Mouse (Mus musculus): ENCODE measurements at regions not wholly inside any gene's neighbourhood (a gene's known extent, or its start where the extent isn't known, plus 50 kb on each side); places are given as distances from the start of the nearest gene placed in this dataset.

DNA sequence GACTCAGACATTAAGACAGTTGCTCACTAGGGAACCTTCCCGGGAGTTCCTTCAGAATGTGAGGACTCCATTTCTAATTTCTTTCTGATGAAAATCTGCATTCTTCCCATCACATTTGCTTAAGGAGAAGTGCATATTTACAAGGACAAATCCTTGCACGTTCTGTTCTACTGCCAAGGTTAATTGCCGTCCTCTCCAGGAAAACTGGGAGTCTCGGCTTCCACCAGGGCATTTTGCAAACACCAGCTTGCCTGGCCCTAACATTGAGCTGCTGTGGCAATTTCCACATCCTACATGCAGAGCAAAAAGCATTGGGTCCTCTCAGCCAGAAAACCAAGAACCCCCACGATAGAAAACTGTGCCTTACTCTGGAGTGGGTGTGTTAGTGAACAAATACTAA is 91.5 kb upstream of the Noct start:
- in situ Hi-C loops (cut with MboI, MseI) = no loop called here

DNA sequence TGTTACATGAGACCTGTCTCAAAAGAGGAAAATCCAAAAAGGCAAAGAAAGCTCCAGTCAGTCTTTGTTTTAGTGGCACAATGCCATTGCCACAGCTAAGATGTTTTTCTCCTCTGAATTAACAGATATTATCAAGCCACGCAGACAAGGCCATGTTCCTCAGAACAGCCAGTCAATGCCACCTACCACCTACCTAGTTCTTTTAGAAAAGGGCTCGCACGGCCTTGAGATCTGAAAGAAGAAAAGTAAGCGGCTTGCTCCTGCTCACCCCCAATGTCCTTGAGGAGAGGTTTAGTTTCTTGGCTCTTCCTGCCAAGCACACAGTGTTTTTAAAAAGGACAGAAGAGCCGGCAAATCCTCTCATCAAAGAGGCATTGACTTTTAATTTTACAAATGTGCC is 88.7 kb upstream of the Noct start:
- in situ Hi-C loops (cut with MboI, MseI) = no loop called here

DNA sequence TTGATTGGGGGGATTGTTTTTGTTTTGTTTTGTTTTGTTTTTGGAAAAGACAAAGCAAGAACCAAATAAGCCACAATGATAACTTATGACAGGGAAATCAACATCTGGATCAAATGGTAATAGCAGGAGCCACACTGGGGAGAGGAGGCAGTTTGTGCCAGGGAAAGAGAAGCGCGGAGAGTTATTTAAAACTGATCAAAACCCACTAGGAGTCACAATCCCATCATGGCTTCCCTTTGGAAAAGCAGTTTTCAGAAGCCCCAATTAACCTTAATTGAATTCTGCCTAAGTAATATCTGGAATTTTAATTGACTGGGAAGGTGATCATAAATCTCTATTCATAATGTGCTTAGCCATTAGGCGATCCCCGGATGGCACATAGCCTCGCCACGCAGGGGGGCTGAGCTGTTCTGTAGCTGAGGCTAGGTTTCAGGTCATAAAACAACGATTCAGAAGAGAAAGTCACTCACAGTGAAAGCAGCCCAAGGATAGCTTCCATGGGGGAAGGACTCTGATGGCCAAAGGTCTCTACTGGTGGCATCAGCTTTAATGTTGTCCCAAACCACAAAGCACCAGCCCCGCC is 86.4 kb upstream of the Noct start:
- in situ Hi-C loops (cut with MboI, MseI) = no loop called here

DNA sequence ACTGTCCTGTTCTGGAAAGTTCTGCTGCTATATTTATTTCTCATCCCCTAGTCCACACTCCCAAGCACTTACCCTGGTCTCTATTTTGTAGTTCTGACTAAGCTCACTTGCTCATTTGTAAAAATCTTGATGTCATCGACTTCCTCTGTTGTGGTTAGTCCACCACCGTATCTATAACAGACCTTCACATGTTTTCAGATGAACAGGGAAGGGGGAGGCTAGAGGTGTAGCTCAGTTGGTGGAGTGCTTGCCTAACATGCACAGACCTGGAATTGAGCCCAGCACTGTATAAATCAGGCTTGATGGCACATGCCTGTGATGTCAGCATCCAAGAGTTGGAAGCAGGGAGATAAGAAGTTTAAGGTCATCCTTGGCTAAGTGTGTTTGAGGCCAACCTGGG is 78.3 kb upstream of the Noct start:
- in situ Hi-C loops (cut with MboI, MseI) = no loop called here

DNA sequence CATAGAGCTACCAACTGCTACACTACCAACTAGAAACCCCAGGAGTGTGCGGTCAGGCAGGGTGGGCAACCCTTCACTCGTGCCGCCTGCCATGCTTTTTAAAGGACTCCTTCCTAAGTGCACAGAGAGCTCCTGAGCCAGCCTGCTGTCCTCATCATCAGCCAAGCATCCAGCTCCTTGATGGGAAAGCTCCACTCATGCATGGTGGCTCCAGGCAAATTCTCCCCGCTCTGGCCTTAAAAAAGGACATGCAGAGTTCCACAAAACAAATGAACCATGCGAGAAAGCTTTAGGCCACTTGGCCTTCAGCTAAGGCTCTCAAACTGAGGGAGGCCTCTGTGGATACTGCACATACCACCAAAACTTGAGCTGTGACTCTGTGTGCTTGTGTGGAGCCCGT is 74.2 kb upstream of the Noct start:
- in situ Hi-C loops (cut with MboI, MseI) = loop anchor here (25.0 kb wide), 1 partner anchor 413 kb away; no protein-coding TSS in a partner anchor

DNA sequence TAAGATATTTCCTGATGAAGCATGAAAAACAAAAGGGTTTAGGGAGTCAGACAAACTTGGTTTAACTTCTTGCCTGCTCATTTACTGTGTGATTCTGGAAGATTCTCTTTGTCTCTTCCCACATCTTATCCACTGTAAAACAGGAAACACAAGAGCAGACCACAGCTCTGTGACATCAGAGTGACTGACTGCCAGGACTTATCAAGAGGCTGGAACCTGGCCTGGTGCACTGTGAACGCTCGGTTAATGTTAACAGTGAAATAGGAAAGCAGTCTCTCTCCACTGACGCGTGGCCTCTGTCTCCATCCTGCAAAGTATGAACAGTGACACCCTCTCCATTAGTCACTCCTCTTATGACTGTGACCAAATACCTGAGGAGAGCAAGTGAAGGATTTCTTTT is 73.1 kb upstream of the Noct start:
- in situ Hi-C loops (cut with MboI, MseI) = loop anchor here (25.0 kb wide), 1 partner anchor 414 kb away; no protein-coding TSS in a partner anchor

DNA sequence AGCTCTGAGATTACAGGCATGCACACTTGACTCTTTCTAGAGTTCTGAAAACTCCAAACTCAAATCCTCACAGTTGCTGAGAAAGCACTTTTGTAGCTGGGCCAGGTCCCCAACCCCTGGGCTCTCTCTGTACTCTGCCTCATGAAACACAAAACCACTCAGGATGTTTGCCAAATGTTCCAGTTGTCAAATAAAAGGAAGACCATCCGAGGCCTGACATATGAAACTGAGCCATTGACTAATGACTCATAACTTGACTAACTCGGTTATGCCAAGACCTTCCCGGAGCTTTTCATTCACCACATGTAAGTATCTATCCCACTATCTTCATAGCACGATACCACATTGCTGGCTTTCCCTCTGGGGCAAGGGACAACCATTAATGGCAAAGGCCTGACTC is 68.6 kb upstream of the Noct start:
- in situ Hi-C loops (cut with MboI, MseI) = loop anchor here (25.0 kb wide), 1 partner anchor 418 kb away; no protein-coding TSS in a partner anchor

DNA sequence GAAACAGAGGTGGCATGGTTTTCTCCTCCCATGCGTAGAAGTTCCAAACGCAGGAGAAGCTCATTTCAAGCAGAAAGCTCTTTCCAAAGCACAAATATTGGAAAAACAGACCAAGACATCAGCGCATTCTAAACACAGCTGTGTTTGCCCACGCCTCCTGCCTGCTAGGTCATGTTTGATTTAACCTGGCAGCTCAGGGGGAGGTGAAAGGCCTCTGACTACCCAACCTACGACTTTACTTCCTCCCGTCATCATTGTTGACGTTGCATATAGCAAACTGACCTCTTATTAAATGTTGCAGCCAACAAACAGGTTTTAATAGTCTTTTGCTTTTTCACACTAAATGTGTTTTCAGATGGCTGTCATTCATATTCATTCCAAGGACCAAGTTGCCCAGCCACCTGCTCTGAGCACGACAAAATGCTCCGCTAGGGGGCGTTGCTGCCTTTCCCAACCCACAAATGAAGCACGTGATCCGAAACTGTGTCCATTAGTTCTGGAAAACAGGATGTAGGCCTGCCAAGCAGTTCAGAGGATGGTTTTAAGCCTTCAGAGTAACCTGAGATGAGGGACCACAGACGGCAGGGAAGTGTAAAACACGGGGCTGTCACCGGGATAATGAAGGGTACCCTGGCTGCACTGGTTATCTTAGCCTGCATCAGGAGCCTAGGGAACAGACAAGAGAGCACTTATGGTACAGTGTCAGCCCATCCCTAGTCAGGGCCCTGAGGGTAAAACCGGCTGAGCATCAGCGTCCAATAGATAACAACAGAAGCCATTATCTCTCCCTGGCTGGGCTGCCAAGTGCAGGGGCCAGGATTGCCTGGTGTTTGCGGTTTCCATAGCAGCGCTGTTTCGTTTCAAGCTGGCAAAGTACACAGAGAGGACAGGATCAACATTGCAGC is 67.6 kb upstream of the Noct start:
- in situ Hi-C loops (cut with MboI, MseI) = loop anchor here (25.0 kb wide), 1 partner anchor 419 kb away; no protein-coding TSS in a partner anchor

DNA sequence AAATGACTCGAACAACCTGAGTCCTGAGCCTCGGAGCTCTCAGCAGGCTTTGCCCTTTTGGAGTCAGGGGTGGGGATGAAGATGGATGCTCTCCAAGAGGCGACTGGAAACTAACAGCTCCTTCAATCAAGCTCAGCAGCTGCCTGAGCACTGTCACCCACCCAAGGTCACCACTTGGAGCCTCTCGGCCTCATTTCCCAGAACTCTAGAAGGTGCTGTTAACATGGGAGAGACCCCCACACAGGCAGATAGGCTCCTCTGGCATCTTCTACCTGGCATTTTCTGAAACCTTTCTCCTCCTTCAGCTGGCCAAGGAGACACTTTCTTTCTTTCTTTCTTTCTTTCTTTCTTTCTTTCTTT is 67.0 kb upstream of the Noct start:
- in situ Hi-C loops (cut with MboI, MseI) = loop anchor here (25.0 kb wide), 1 partner anchor 420 kb away; no protein-coding TSS in a partner anchor

DNA sequence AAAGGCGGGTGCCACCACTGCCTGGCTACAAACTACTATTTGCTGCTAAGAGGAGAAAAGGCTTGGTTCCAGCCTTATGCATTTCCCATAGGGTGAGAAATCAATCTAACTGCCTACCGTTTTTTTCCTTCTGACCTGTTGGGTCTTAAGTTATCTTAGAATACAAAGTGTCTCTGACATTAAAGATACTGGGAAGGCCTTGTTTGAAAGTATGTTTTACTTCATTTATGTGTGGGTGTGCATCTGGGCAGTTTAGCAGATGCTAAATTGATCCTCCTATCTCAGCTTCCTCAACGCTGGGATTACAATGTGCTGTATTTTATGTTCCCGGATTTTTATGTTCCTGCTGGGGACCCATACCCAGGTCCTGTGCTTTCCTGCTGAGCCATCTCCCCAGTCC is 65.8 kb upstream of the Noct start:
- in situ Hi-C loops (cut with MboI, MseI) = loop anchor here (25.0 kb wide), 1 partner anchor 421 kb away; no protein-coding TSS in a partner anchor

DNA sequence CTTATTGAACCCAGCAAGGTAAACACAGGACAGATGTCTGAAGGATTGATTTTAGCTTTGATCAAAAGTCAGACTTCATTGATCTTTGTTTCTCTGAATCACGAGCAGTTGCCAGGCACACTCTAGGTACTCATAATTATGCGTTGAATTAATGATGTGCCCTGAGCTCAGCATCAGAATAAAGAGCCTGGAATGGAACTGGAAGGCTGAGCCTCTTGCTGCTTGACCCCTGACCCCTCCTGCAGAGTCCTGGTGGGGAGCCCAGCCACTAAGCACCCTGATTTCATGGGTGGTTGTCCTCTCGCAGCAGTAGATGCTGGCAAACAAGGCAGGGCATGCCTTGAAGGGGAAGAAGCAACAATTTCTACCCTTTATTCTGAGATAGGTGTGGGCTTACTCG is 64.9 kb upstream of the Noct start:
- in situ Hi-C loops (cut with MboI, MseI) = loop anchor here (25.0 kb wide), 1 partner anchor 422 kb away; no protein-coding TSS in a partner anchor

DNA sequence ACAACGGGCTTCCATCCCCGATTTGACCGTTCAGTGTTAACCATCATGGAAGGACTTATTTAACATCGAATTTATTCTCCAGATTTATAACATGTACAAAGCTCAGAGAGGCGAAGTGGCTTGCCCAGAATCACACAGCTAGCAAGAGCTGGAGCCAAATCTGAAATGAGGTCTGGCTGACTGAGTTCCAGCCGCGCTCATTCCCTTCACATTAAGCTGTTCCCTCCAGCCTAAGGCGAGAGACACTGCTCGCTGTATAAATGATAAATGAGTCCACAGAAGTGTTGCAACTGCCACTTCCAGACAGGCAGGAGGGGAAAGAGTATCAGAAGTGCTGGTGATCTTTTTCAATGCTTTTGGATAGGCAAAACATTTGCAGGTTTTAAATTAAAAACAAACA is 64.4 kb upstream of the Noct start:
- in situ Hi-C loops (cut with MboI, MseI) = loop anchor here (10.0 to 25.0 kb wide), 2 partner anchors 175 to 423 kb away; no protein-coding TSS in a partner anchor

DNA sequence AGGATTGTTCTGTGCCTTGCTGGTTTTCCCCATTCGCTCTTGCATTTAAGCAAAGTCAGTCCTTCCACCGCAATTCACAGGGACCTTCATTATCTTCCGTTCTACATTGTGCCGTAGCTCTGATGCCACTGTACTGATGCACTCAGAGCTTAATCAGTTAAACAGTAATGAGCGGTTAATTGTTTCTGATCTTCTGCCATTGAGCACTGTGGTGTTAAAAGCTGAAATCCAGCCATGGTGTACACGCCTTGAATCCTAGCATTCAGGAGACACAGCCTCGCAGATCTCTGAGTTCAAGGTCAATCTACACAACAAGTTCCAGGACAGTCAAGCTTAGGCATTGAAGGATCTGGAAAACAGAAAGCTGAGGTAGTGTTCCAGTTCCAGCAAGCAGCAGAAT is 63.6 kb upstream of the Noct start:
- in situ Hi-C loops (cut with MboI, MseI) = loop anchor here (10.0 to 25.0 kb wide), 2 partner anchors 176 to 423 kb away; no protein-coding TSS in a partner anchor

DNA sequence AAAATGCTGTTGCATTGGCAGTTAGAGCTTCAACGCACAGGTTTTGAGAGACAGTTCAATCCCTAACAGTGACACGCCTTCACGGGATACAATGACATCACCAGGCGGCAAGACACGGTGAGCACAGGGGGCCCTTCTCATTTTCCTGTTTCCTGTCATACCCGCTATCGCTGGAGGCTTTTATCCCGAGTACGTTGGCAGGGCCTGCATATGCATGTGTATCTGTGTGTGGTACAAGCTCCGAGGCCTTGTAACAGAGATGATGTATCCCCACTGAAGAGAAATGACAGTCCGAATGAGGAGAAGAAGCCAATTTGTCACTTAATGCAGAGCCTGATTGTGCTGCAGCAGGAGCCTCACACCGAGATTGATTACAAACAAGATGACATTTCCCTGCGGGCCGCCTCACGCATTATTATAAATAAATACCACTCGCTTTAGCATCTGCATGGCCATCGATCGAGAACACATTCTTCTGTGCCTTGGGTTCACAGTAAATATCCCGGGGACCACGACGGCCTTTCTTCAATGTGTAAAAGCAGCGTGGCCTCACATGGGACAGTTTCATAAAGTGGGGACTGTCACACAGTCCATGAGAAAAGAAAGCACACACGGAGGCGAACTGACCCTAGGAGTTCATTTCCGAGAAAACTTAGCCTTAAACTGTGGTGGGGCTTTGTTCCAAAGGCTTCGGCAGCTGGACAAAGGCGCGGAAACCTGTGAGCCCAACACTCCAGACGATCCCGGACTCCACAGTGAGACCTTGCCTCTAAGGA is 54.9 kb upstream of the Noct start:
- in situ Hi-C loops (cut with MboI, MseI) = loop anchor here (10.0 to 25.0 kb wide), 2 partner anchors 185 to 432 kb away; no protein-coding TSS in a partner anchor

DNA sequence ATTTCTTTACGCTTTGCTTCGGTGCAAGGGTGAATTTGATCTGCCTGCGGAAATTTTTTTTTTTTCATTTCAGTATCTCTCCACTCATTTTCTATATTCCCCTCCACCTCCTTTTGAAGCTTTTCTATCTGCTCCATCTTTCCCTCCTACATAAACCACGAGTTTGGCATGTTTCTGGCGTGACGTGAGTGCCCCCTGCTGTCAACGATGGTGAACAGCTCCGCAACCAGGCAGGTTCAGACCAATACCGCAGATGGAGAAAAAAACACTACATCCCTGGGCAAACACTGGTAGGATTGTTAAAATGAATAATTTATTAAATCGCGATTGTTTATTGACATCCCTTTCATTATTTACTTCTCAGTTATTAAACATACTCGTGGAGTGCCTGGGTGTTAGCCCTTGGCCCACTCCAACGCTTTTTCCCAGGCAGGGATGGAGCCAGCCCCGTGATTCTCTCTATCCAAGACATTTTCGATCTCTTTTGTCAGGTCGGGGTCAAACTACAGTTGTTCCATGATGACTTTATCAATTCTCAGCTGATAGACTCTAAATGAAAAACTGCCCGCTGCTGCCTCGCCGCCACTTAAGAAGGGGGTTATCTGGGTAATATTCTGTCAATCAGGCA is 53.9 kb upstream of the Noct start:
- in situ Hi-C loops (cut with MboI, MseI) = loop anchor here (25.0 kb wide), 1 partner anchor 433 kb away; no protein-coding TSS in a partner anchor
